Mouse (Mus musculus): ENCODE results near the gene Slamf9. TPM values are rescaled to one million over a fixed set of nuclear protein-coding genes. Genes with fewer than 3 reads are reported as not detected.

Gene Slamf9
- polyA plus RNA-seq, 1 experiment from 2014 or later = 0.38 TPM

GRCm38 (mm10) chr1:172493516-172493915, 18.4 kb downstream of the Slamf9 start:
- WGBS = 69% methylated on average over 6 of the region's 6 CpGs

GRCm38 (mm10) chr1:172496030-172496429, 20.9 kb downstream of the Slamf9 start:
- WGBS = 86% methylated on average over 17 of the region's 17 CpGs
- ATAC-seq (ENCODE audit: low FRiP score) = no peak
- H3K9me3 ChIP-seq (replicated peaks) = no peaks in the 10 kb centered on the region
- peaks cover 27% of the 10 kb centered on the region for H3K36me3 ChIP-seq
- no peak overlapping the region for H3K27ac ChIP-seq (replicated peaks)
- H3K4me3 ChIP-seq (replicated peaks) = no peak overlapping the region
- H3K4me1 ChIP-seq = peaks cover 16% of the 10 kb centered on the region
- no peak overlapping the region for H3K9ac ChIP-seq (replicated peaks)
- H3K27me3 ChIP-seq (replicated peaks) = peaks cover 30% of the 10 kb centered on the region
- no peak overlapping the region for H3K4me2 ChIP-seq

More at GRCm38 (mm10) chr1:172493516-172493915, 18.4 kb downstream of the Slamf9 start:
- Histone ChIP-seq H3K9me3 (replicated peaks) (no peaks in the 10 kb centered on the region), H3K4me1 (peaks cover 4% of the 10 kb centered on the region), H3K27me3 (replicated peaks) (peaks cover 14% of the 10 kb centered on the region; the same call in 1 of the 2 replicates), H3K36me3 (peaks cover 24% of the 10 kb centered on the region), H3K27ac (replicated peaks) (no peak overlapping the region), H3K4me3 (replicated peaks) (no peak overlapping the region), H3K4me2 (no peak overlapping the region), H3K9ac (replicated peaks) (no peak overlapping the region)
- no peak for ATAC-seq (ENCODE audit: low FRiP score)

GRCm38 (mm10) chr1:172497428-172497827, 22.3 kb downstream of the Slamf9 start:
- H3K4me2 ChIP-seq = no peak overlapping the region
- H3K9me3 ChIP-seq (replicated peaks) = no peaks in the 10 kb centered on the region
- no peak overlapping the region for H3K27ac ChIP-seq (replicated peaks)
- no peak overlapping the region for H3K4me3 ChIP-seq (replicated peaks)
- H3K27me3 ChIP-seq (replicated peaks) = peaks cover 37% of the 10 kb centered on the region
- H3K36me3 ChIP-seq = peaks cover 18% of the 10 kb centered on the region
- WGBS = 86% methylated on average over 9 of the region's 10 CpGs
- no peak for ATAC-seq (ENCODE audit: low FRiP score)
- H3K9ac ChIP-seq (replicated peaks) = no peak overlapping the region
- peaks cover 29% of the 10 kb centered on the region for H3K4me1 ChIP-seq

- Histone ChIP-seq H3K27me3 (replicated peaks) (peaks cover 37% of the 10 kb centered on the region), H3K36me3 (peaks cover 18% of the 10 kb centered on the region), H3K4me2 (peak within 1 kb of the TSS; percentile 57), H3K4me1 (peaks cover 52% of the 10 kb centered on the region), H3K9me3 (replicated peaks) (no peaks in the 10 kb centered on the region), H3K27ac (replicated peaks) (peak within 1 kb of the TSS; percentile 71), H3K4me3 (replicated peaks) (peak within 1 kb of the TSS; percentile 43), H3K9ac (replicated peaks) (peak within 1 kb of the TSS; percentile 42)
- peak; percentile 28; the same call in 1 of the 2 replicates for ATAC-seq (ENCODE audit: low FRiP score)
- WGBS = 2% methylated on average over 30 of the region's 30 CpGs
These were observed 24.7 kb downstream of the Slamf9 start, which contains the start of gene Tagln2 for GRCm38 (mm10) chr1:172499765-172500441. Gene Tagln2, plus strand, starts transcription at chr1:172500047.

- peak overlapping the region; percentile 43 for H3K4me3 ChIP-seq (replicated peaks)
- peaks cover 37% of the 10 kb centered on the region for H3K27me3 ChIP-seq (replicated peaks)
- H3K9me3 ChIP-seq (replicated peaks) = no peaks in the 10 kb centered on the region
- H3K9ac ChIP-seq (replicated peaks) = peak overlapping the region; percentile 42
- peak overlapping the region; percentile 71 for H3K27ac ChIP-seq (replicated peaks)
- peak overlapping the region; percentile 57 for H3K4me2 ChIP-seq
- peaks cover 55% of the 10 kb centered on the region for H3K4me1 ChIP-seq
- WGBS = 1% methylated on average over 55 of the region's 56 CpGs
- peaks cover 18% of the 10 kb centered on the region for H3K36me3 ChIP-seq
- peak; percentile 7; the same call in 1 of the 2 replicates for ATAC-seq (ENCODE audit: low FRiP score)
These were observed 25.6 kb downstream of the Slamf9 start for GRCm38 (mm10) chr1:172500451-172501370.

GRCm38 (mm10) chr1:172501371-172502144, 26.4 kb downstream of the Slamf9 start:
- ATAC-seq (ENCODE audit: low FRiP score) = peak; percentile 2; the same call in 1 of the 2 replicates

GRCm38 (mm10) chr1:172502145-172503110, 27.3 kb downstream of the Slamf9 start:
- H3K36me3 ChIP-seq = peaks cover 5% of the 10 kb centered on the region
- no peak for ATAC-seq (ENCODE audit: low FRiP score)
- peak overlapping the region; percentile 67 for H3K27ac ChIP-seq (replicated peaks)
- WGBS = 19% methylated on average over 13 of the region's 13 CpGs
- H3K4me3 ChIP-seq (replicated peaks) = peak overlapping the region; percentile 15
- no peak overlapping the region for H3K9ac ChIP-seq (replicated peaks)
- H3K4me2 ChIP-seq = peak overlapping the region; percentile 57
- H3K27me3 ChIP-seq (replicated peaks) = peaks cover 31% of the 10 kb centered on the region
- H3K9me3 ChIP-seq (replicated peaks) = no peaks in the 10 kb centered on the region
- peaks cover 55% of the 10 kb centered on the region for H3K4me1 ChIP-seq

More at GRCm38 (mm10) chr1:172501371-172502144, 26.4 kb downstream of the Slamf9 start:
- no peaks in the 10 kb centered on the region for H3K9me3 ChIP-seq (replicated peaks)
- peaks cover 37% of the 10 kb centered on the region for H3K27me3 ChIP-seq (replicated peaks)
- H3K36me3 ChIP-seq = peaks cover 13% of the 10 kb centered on the region
- 31% methylated on average over 13 of the region's 13 CpGs for WGBS
- peak overlapping the region; percentile 43 for H3K4me3 ChIP-seq (replicated peaks)
- H3K4me1 ChIP-seq = peaks cover 55% of the 10 kb centered on the region
- peak overlapping the region; percentile 71 for H3K27ac ChIP-seq (replicated peaks)
- H3K4me2 ChIP-seq = peak overlapping the region; percentile 57
- 0 out of 2 replicates have a peak overlapping the region, but pooled peaks have one; percentile 42 for H3K9ac ChIP-seq (replicated peaks)

GRCm38 (mm10) chr1:172503111-172503997, 28.2 kb downstream of the Slamf9 start:
- Histone ChIP-seq H3K4me3 (replicated peaks) (peak overlapping the region; percentile 15), H3K36me3 (0 out of 2 replicates have a peak, but pooled peaks cover 3% of the 10 kb centered on the region), H3K9ac (replicated peaks) (no peak overlapping the region), H3K27me3 (replicated peaks) (peaks cover 23% of the 10 kb centered on the region), H3K4me2 (peak overlapping the region; percentile 57), H3K27ac (replicated peaks) (peak overlapping the region; percentile 67), H3K9me3 (replicated peaks) (no peaks in the 10 kb centered on the region), H3K4me1 (peaks cover 58% of the 10 kb centered on the region)
- ATAC-seq (ENCODE audit: low FRiP score) = no peak
- WGBS = 19% methylated on average over 14 of the region's 14 CpGs

GRCm38 (mm10) chr1:172504756-172505155, 29.6 kb downstream of the Slamf9 start:
- Histone ChIP-seq H3K4me3 (replicated peaks) (no peak overlapping the region), H3K9me3 (replicated peaks) (no peaks in the 10 kb centered on the region), H3K36me3 (no peaks in the 10 kb centered on the region), H3K9ac (replicated peaks) (no peak overlapping the region), H3K4me1 (peaks cover 54% of the 10 kb centered on the region), H3K27me3 (replicated peaks) (peaks cover 13% of the 10 kb centered on the region; the same call in 1 of the 2 replicates), H3K27ac (replicated peaks) (peak overlapping the region; percentile 48; the same call in 1 of the 2 replicates), H3K4me2 (peak overlapping the region; percentile 17)
- no peak for ATAC-seq (ENCODE audit: low FRiP score)
- WGBS = 60% methylated on average over 8 of the region's 8 CpGs

All from neural tube, embryonic 15.5 days (tissue).